Comparison of ENCODE assay signal across 8 mouse cellular contexts in the genomic region with DNA sequence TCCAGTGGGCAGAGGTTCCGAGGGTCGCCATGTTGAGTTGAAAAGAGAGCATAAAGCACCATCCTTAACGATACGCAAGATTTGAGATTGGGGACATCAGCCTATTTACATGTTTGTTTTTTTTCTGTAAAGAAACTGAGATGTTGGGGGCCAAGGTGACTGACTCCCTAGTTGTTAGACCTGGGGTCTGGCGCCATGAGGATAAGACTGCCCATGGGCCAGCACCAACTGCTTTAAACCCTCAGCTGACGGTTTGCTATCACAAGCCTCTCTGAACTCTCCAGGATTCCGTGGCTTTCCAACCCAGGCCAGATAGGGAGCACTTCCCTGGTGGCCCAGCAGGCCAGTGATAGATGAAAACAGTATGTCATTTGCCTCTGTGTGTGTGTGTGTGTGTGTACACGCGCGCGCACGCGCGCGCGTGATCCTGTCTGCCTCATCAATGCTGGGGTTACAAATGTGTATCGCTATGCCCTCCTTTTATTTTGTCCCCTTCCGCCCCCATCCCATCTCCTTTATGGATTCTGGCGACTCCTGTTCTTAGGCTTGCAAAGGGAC. TPM values are rescaled to one million over a fixed set of nuclear protein-coding genes. Genes with fewer than 3 reads are reported as not detected.
A peak's percentile ranks its signal among the peaks of the same experiment; 100 is the strongest.
DNase-seq lines count a peak whose midpoint lies in the region; ATAC-seq and TF ChIP-seq lines count a peak whose summit lies in the region.

No protein-coding gene starts in this region.

- H3K27me3 ChIP-seq in heart, adult 2 months (ENCODE audit: control insufficient read depth, insufficient read depth, low read length): no peaks in the 10 kb centered on the region
- H3K27me3 ChIP-seq in heart, embryonic 11.5 days (ENCODE audit: control insufficient read depth, insufficient read depth, low read length): no peaks in the 10 kb centered on the region
- H3K27me3 ChIP-seq in limb, embryonic 15.5 days: no peaks in the 10 kb centered on the region
- H3K27me3 ChIP-seq in stomach, embryonic 14.5 days (ENCODE audit: control insufficient read depth, insufficient read depth, low read length): no peaks in the 10 kb centered on the region

- no peaks in the 10 kb centered on the region for H3K36me3 ChIP-seq in heart, adult 2 months (ENCODE audit: control insufficient read depth, insufficient read depth, low read length)
- H3K36me3 ChIP-seq in heart, embryonic 11.5 days (ENCODE audit: control insufficient read depth, insufficient read depth, low read length): no peaks in the 10 kb centered on the region
- H3K36me3 ChIP-seq in limb, embryonic 15.5 days: peaks cover 16% of the 10 kb centered on the region
- peaks cover 6% of the 10 kb centered on the region; the same call in 1 of the 2 replicates for H3K36me3 ChIP-seq in stomach, embryonic 14.5 days (ENCODE audit: control insufficient read depth, insufficient read depth, low read length)

- no peak for ATAC-seq in heart, embryonic 11.5 days (replicated peaks; ENCODE audit: insufficient number of reproducible peaks, low FRiP score, low TSS enrichment)
- no peak for ATAC-seq in limb, embryonic 15.5 days (ENCODE audit: insufficient number of reproducible peaks, low FRiP score, low TSS enrichment, low read depth)
- ATAC-seq in stomach, embryonic 14.5 days (ENCODE audit: insufficient number of reproducible peaks, insufficient read depth, low FRiP score, low read depth): no peak

- TF ChIP-seq CTCF in heart, adult 2 months (IDR thresholded peaks at IDR 0.05): no peak

- no peaks in the 10 kb centered on the region for H3K79me2 ChIP-seq in heart, adult 2 months (replicated peaks; ENCODE audit: control insufficient read depth, insufficient read depth, low read length)

- 67% methylated on average over 19 of the region's 19 CpGs for WGBS in heart, adult 2 months
- WGBS in heart, embryonic 11.5 days (ENCODE audit: insufficient replicate concordance): 51% methylated on average over 19 of the region's 19 CpGs
- 69% methylated on average over 19 of the region's 19 CpGs for WGBS in limb, embryonic 15.5 days
- WGBS in stomach, embryonic 14.5 days: 57% methylated on average over 19 of the region's 19 CpGs

- peak in 1 of 2 experiments; percentile 17 for DNase-seq in heart, adult 2 months
- DNase-seq in heart, postnatal 4 days: no peak
- peak; percentile 32 for DNase-seq in R1 (ENCODE audit: low read depth, low spot score)
- no peak for DNase-seq in layer of hippocampus, postnatal 36 days
- no peak for DNase-seq in Muller cell, postnatal 12 days (ENCODE audit: inconsistent ontology term)

- H3K9ac ChIP-seq in heart, adult 2 months (ENCODE audit: low read depth, low read length): peak overlapping the region; percentile 36
- H3K9ac ChIP-seq in heart, embryonic 11.5 days (ENCODE audit: low read depth, low read length): peak overlapping the region; percentile 83
- peak overlapping the region; percentile 83; the same call in 1 of the 2 replicates for H3K9ac ChIP-seq in limb, embryonic 15.5 days
- peak overlapping the region; percentile 82; the same call in 1 of the 2 replicates for H3K9ac ChIP-seq in stomach, embryonic 14.5 days (replicated peaks; ENCODE audit: low read depth, low read length)

- TF ChIP-seq EP300 in heart, adult 2 months (IDR thresholded peaks at IDR 0.05; ENCODE audit: insufficient read depth, low read depth, low read length): no peak

- H3K4me1 ChIP-seq in heart, adult 2 months (ENCODE audit: control insufficient read depth, insufficient read depth, low read length): peaks cover 8% of the 10 kb centered on the region
- H3K4me1 ChIP-seq in heart, embryonic 11.5 days (ENCODE audit: control insufficient read depth, insufficient read depth, low read length): peaks cover 18% of the 10 kb centered on the region
- peaks cover 35% of the 10 kb centered on the region for H3K4me1 ChIP-seq in limb, embryonic 15.5 days
- peaks cover 27% of the 10 kb centered on the region for H3K4me1 ChIP-seq in stomach, embryonic 14.5 days (ENCODE audit: control insufficient read depth, insufficient read depth, low read length)

- H3K27ac ChIP-seq in heart, adult 2 months: peak overlapping the region; percentile 73
- peak overlapping the region; percentile 70 for H3K27ac ChIP-seq in heart, embryonic 11.5 days (ENCODE audit: low read depth, low read length)
- H3K27ac ChIP-seq in limb, embryonic 15.5 days: peak overlapping the region; percentile 91
- peak overlapping the region; percentile 86; the same call in 1 of the 2 replicates for H3K27ac ChIP-seq in stomach, embryonic 14.5 days (ENCODE audit: low read length)

- peak overlapping the region; percentile 94 for H3K4me2 ChIP-seq in heart, embryonic 11.5 days
- H3K4me2 ChIP-seq in limb, embryonic 15.5 days: peak overlapping the region; percentile 75
- peak overlapping the region; percentile 84 for H3K4me2 ChIP-seq in stomach, embryonic 14.5 days (replicated peaks; ENCODE audit: low read depth, low read length)

- intact Hi-C loops in heart, adult 2 months (cut with DNase I): no loop called here

- H3K4me3 ChIP-seq in heart, adult 2 months: peak overlapping the region; percentile 95
- peak overlapping the region; percentile 84 for H3K4me3 ChIP-seq in heart, embryonic 11.5 days (ENCODE audit: low read depth, low read length)
- H3K4me3 ChIP-seq in limb, embryonic 15.5 days: peak overlapping the region; percentile 90
- peak overlapping the region; percentile 80; the same call in 1 of the 2 replicates for H3K4me3 ChIP-seq in stomach, embryonic 14.5 days (ENCODE audit: low read depth, low read length)

- no peaks in the 10 kb centered on the region for H3K9me3 ChIP-seq in heart, embryonic 11.5 days (replicated peaks; ENCODE audit: control insufficient read depth, low read length)
- no peaks in the 10 kb centered on the region for H3K9me3 ChIP-seq in limb, embryonic 15.5 days
- H3K9me3 ChIP-seq in stomach, embryonic 14.5 days (ENCODE audit: control insufficient read depth, low read depth, low read length): no peaks in the 10 kb centered on the region

- no peak for TF ChIP-seq POLR2A in heart, adult 2 months (IDR thresholded peaks at IDR 0.05; ENCODE audit: insufficient read depth, low read depth, low read length)

RNA-seq across cellular contexts. Expression of a gene that starts 0.5 kb away (rescaled TPM):
- total RNA-seq in heart, adult 2 months (2021): 1 to 10 TPM; 3.7 to 7.1 TPM
- 5.8 TPM in 2 replicates for polyA plus RNA-seq in heart, adult 2 months (2012; rRNA removed)
- total RNA-seq in heart, postnatal 4 days (2021): 10 to 100 TPM; 11.3 to 12.8 TPM
- polyA plus RNA-seq in heart, embryonic 11.5 days (2014; fragmentation: Nextera tagmentation; extraction: Ambion mirVana): 8.1 and 10.7 TPM in 2 replicates
- 22.3 and 23.7 TPM in 2 replicates for polyA plus RNA-seq in limb, embryonic 15.5 days (2015; fragmentation: Nextera tagmentation; extraction: Ambion mirVana)
- 24.7 and 28.1 TPM in 2 replicates for polyA plus RNA-seq in stomach, embryonic 14.5 days (2014; fragmentation: Nextera tagmentation; extraction: Ambion mirVana)
- 10 to 100 TPM; 48.7 to 66.2 TPM for total RNA-seq in layer of hippocampus, postnatal 36 days (2021)

RNA-seq across cellular contexts. Expression of a gene that starts 2.1 kb away (rescaled TPM):
- 1 to 10 TPM; 6.4 to 8.2 TPM for total RNA-seq in heart, adult 2 months (2021)
- 11.0 and 13.2 TPM in 2 replicates for polyA plus RNA-seq in heart, adult 2 months (2012; rRNA removed)
- 1 to 10 TPM; 8.3 to 9.0 TPM for total RNA-seq in heart, postnatal 4 days (2021)
- polyA plus RNA-seq in heart, embryonic 11.5 days (2014; fragmentation: Nextera tagmentation; extraction: Ambion mirVana): 9.0 and 9.8 TPM in 2 replicates
- polyA plus RNA-seq in limb, embryonic 15.5 days (2015; fragmentation: Nextera tagmentation; extraction: Ambion mirVana): 24.4 and 25.7 TPM in 2 replicates
- 12.5 and 14.8 TPM in 2 replicates for polyA plus RNA-seq in stomach, embryonic 14.5 days (2014; fragmentation: Nextera tagmentation; extraction: Ambion mirVana)
- 10 to 100 TPM; 19.5 to 21.0 TPM for total RNA-seq in layer of hippocampus, postnatal 36 days (2021)

RNA-seq across cellular contexts. Expression of a gene that starts 21.2 kb away (rescaled TPM):
- under 1 TPM; 0.31 to 0.48 TPM for total RNA-seq in heart, adult 2 months (2021)
- 0.59 and 0.98 TPM in 2 replicates for polyA plus RNA-seq in heart, adult 2 months (2012; rRNA removed)
- 1 to 10 TPM in 1 of 2 experiments, under 1 TPM in 1; 0.93 to 1.5 TPM for total RNA-seq in heart, postnatal 4 days (2021)
- polyA plus RNA-seq in heart, embryonic 11.5 days (2014; fragmentation: Nextera tagmentation; extraction: Ambion mirVana): 0.21 and 0.69 TPM in 2 replicates
- polyA plus RNA-seq in limb, embryonic 15.5 days (2015; fragmentation: Nextera tagmentation; extraction: Ambion mirVana): 1.5 and 2.3 TPM in 2 replicates
- 1.1 and 1.2 TPM in 2 replicates for polyA plus RNA-seq in stomach, embryonic 14.5 days (2014; fragmentation: Nextera tagmentation; extraction: Ambion mirVana)
- 10 to 100 TPM; 12.1 to 13.0 TPM for total RNA-seq in layer of hippocampus, postnatal 36 days (2021)

RNA-seq across cellular contexts. Expression of a gene that starts 53.9 kb away (rescaled TPM):
- 10 to 100 TPM; 10.6 to 11.0 TPM for total RNA-seq in heart, adult 2 months (2021)
- polyA plus RNA-seq in heart, adult 2 months (2012; rRNA removed): 13.9 and 14.6 TPM in 2 replicates
- 10 to 100 TPM; 83.0 to 90.4 TPM for total RNA-seq in heart, postnatal 4 days (2021)
- 26.7 and 28.8 TPM in 2 replicates for polyA plus RNA-seq in heart, embryonic 11.5 days (2014; fragmentation: Nextera tagmentation; extraction: Ambion mirVana)
- polyA plus RNA-seq in limb, embryonic 15.5 days (2015; fragmentation: Nextera tagmentation; extraction: Ambion mirVana): 29.9 and 34.1 TPM in 2 replicates
- 41.9 and 43.1 TPM in 2 replicates for polyA plus RNA-seq in stomach, embryonic 14.5 days (2014; fragmentation: Nextera tagmentation; extraction: Ambion mirVana)
- 100 to 1,000 TPM; 191 to 221 TPM for total RNA-seq in layer of hippocampus, postnatal 36 days (2021)
